Mouse (Mus musculus) limb, embryonic 12.5 days (tissue): ENCODE data around the gene Vwa1. TPM values are rescaled to one million over a fixed set of nuclear protein-coding genes. Genes with fewer than 3 reads are reported as not detected.
A peak's percentile ranks its signal among the peaks of the same experiment; 100 is the strongest.

Source experiments
- ATAC-seq: fragments of 200-750 bp; cut with Nextera tagmentation; 2 replicates; pipeline ENCODE4 v1.8.0; 2017; ENCODE audit warnings: low read depth, moderate TSS enrichment; ENCODE audit not compliant: insufficient number of reproducible peaks, insufficient read depth, low FRiP score, low TSS enrichment
- H3K27ac ChIP-seq: fragments of 300-500 bp; sonication (generic); 2 replicates; pipeline ENCODE4 v1.5.1; 2016; ENCODE audit warnings: mild to moderate bottlenecking, moderate library complexity
- H3K27me3 ChIP-seq: fragments of 300-500 bp; sonication (generic); 2 replicates; pipeline ENCODE4 v1.6.1; 2016; ENCODE audit warnings: mild to moderate bottlenecking, moderate library complexity
- H3K36me3 ChIP-seq: fragments of 300-500 bp; sonication (generic); 2 replicates; pipeline ENCODE4 v1.6.1; 2016; ENCODE audit warnings: mild to moderate bottlenecking, moderate library complexity
- H3K4me1 ChIP-seq: fragments of 300-500 bp; sonication (generic); replicated peaks from 2 replicates; pipeline ENCODE4 v1.6.1; 2016
- H3K4me2 ChIP-seq: fragments of 300-500 bp; sonication (generic); 2 replicates; pipeline ENCODE4 v1.6.1; 2016; ENCODE audit warnings: mild to moderate bottlenecking, moderate library complexity
- H3K4me3 ChIP-seq: fragments of 300-500 bp; sonication (generic); replicated peaks from 2 replicates; pipeline ENCODE4 v1.5.1; 2016; ENCODE audit warnings: mild to moderate bottlenecking
- H3K9ac ChIP-seq: fragments of 300-500 bp; sonication (generic); replicated peaks from 2 replicates; pipeline ENCODE4 v1.6.1; 2016; ENCODE audit warnings: mild to moderate bottlenecking, moderate library complexity
- H3K9me3 ChIP-seq: fragments of 300-500 bp; sonication (generic); 2 replicates; pipeline ENCODE4 v1.6.1; 2016; ENCODE audit warnings: mild to moderate bottlenecking, moderate library complexity
- WGBS: fragments of 180-500 bp; shearing (Covaris S2); methylation state at CpG from one replicate; pipeline ENCODE4 v1.1.7; 2016; 5-methylcytosine and 5-hydroxymethylcytosine counted together
- polyA plus RNA-seq: library from polyadenylated mRNA; unstranded; fragments of >200 nt; fragmentation: Nextera tagmentation; extraction: Ambion mirVana; gene quantifications from 2 replicates; pipeline ENCODE4 v1.2.1, GENCODE M21; 2016

The Vwa1 gene
- polyA plus RNA-seq: 8.3 and 8.8 TPM in 2 replicates

GRCm38 (mm10) chr4:155774280-155774754 lies at the start of gene Vwa1:
TSS of gene Vwa1 (minus strand) at chr4:155774698.
- peak within 1 kb of the TSS; percentile 52 for H3K9ac ChIP-seq

GRCm38 (mm10) chr4:155823443-155823842 lies 48.9 kb upstream of the Vwa1 start:
- Histone ChIP-seq H3K27me3 (no peaks in the 10 kb centered on the region), H3K9ac (no peak overlapping the region), H3K4me2 (no peak overlapping the region), H3K4me1 (no peaks in the 10 kb centered on the region), H3K9me3 (no peaks in the 10 kb centered on the region), H3K27ac (no peak overlapping the region), H3K4me3 (no peak overlapping the region), H3K36me3 (peaks cover 95% of the 10 kb centered on the region)
- WGBS: 96% methylated on average over 16 of the region's 16 CpGs
- 0 out of 2 replicates have a peak, but pooled peaks have one; percentile 56 for ATAC-seq

More at GRCm38 (mm10) chr4:155774280-155774754, at the start of gene Vwa1:
- no peaks in the 10 kb centered on the region for H3K9me3 ChIP-seq
- ATAC-seq: peak; percentile 80
- peak within 1 kb of the TSS; percentile 44 for H3K4me3 ChIP-seq
- H3K27ac ChIP-seq: no peak within 1 kb of the TSS
- peak within 1 kb of the TSS; percentile 82 for H3K4me2 ChIP-seq
- no peaks in the 10 kb centered on the region for H3K36me3 ChIP-seq
- 2% methylated on average over 35 of the region's 35 CpGs for WGBS
- peaks cover 40% of the 10 kb centered on the region for H3K27me3 ChIP-seq
- peaks cover 29% of the 10 kb centered on the region for H3K4me1 ChIP-seq

GRCm38 (mm10) chr4:155821025-155821424 lies 46.5 kb upstream of the Vwa1 start:
- no peak for ATAC-seq
- Histone ChIP-seq H3K4me3 (no peak overlapping the region), H3K27me3 (no peaks in the 10 kb centered on the region), H3K4me2 (no peak overlapping the region), H3K9ac (no peak overlapping the region), H3K27ac (no peak overlapping the region), H3K4me1 (no peaks in the 10 kb centered on the region), H3K36me3 (peaks cover 96% of the 10 kb centered on the region), H3K9me3 (no peaks in the 10 kb centered on the region)
- WGBS: 83% methylated on average over 7 of the region's 7 CpGs

- 85% methylated on average over 4 of the region's 4 CpGs for WGBS
- peaks cover 16% of the 10 kb centered on the region for H3K4me1 ChIP-seq
- H3K27me3 ChIP-seq: no peaks in the 10 kb centered on the region
- peaks cover 88% of the 10 kb centered on the region for H3K36me3 ChIP-seq
- ATAC-seq: no peak
- no peak overlapping the region for H3K4me3 ChIP-seq
- no peak overlapping the region for H3K27ac ChIP-seq
- H3K9ac ChIP-seq: no peak overlapping the region
- H3K4me2 ChIP-seq: no peak overlapping the region
- H3K9me3 ChIP-seq: no peaks in the 10 kb centered on the region
These were observed 43.0 kb upstream of the Vwa1 start for GRCm38 (mm10) chr4:155817533-155817932.

GRCm38 (mm10) chr4:155812665-155813181 lies 38.2 kb upstream of the Vwa1 start:
- H3K4me2 ChIP-seq: peak overlapping the region; percentile 82
- H3K4me1 ChIP-seq: peaks cover 22% of the 10 kb centered on the region
- H3K9me3 ChIP-seq: no peaks in the 10 kb centered on the region
- H3K9ac ChIP-seq: peak overlapping the region; percentile 99
- under 1% methylated on average over 49 of the region's 49 CpGs for WGBS
- H3K27me3 ChIP-seq: no peaks in the 10 kb centered on the region
- ATAC-seq: peak; percentile 43; the same call in 1 of the 2 replicates
- H3K36me3 ChIP-seq: peaks cover 76% of the 10 kb centered on the region
- H3K27ac ChIP-seq: peak overlapping the region; percentile 94
- peak overlapping the region; percentile 99 for H3K4me3 ChIP-seq

GRCm38 (mm10) chr4:155811929-155812664 lies 37.6 kb upstream of the Vwa1 start, which contains the start of gene Ccnl2:
TSS of gene Ccnl2 (plus strand) at chr4:155812489.
- WGBS: 1% methylated on average over 60 of the region's 60 CpGs
- Histone ChIP-seq H3K4me3 (peak within 1 kb of the TSS; percentile 99), H3K36me3 (peaks cover 76% of the 10 kb centered on the region), H3K4me2 (peak within 1 kb of the TSS; percentile 82), H3K27me3 (no peaks in the 10 kb centered on the region), H3K9me3 (no peaks in the 10 kb centered on the region), H3K4me1 (peaks cover 22% of the 10 kb centered on the region), H3K27ac (peak within 1 kb of the TSS; percentile 94), H3K9ac (peak within 1 kb of the TSS; percentile 99)
- peak; percentile 98 for ATAC-seq

GRCm38 (mm10) chr4:155807841-155808240 lies 33.3 kb upstream of the Vwa1 start:
- H3K4me2 ChIP-seq: no peak overlapping the region
- H3K27ac ChIP-seq: no peak overlapping the region
- no peak overlapping the region for H3K4me3 ChIP-seq
- ATAC-seq: no peak
- peaks cover 65% of the 10 kb centered on the region for H3K36me3 ChIP-seq
- no peaks in the 10 kb centered on the region for H3K9me3 ChIP-seq
- peaks cover 20% of the 10 kb centered on the region for H3K4me1 ChIP-seq
- WGBS: 87% methylated on average over 3 of the region's 3 CpGs
- H3K9ac ChIP-seq: no peak overlapping the region
- H3K27me3 ChIP-seq: no peaks in the 10 kb centered on the region

- WGBS: under 1% methylated on average over 57 of the region's 58 CpGs
- peak overlapping the region; percentile 95 for H3K4me3 ChIP-seq
- peak; percentile 91 for ATAC-seq
- H3K4me1 ChIP-seq: peaks cover 14% of the 10 kb centered on the region
- H3K27ac ChIP-seq: peak overlapping the region; percentile 75; the same call in 1 of the 2 replicates
- no peaks in the 10 kb centered on the region for H3K9me3 ChIP-seq
- H3K36me3 ChIP-seq: peaks cover 37% of the 10 kb centered on the region
- H3K9ac ChIP-seq: peak overlapping the region; percentile 84
- H3K4me2 ChIP-seq: peak overlapping the region; percentile 77
- H3K27me3 ChIP-seq: no peaks in the 10 kb centered on the region
These were observed 29.0 kb upstream of the Vwa1 start for GRCm38 (mm10) chr4:155803340-155804041.

- peaks cover 31% of the 10 kb centered on the region for H3K36me3 ChIP-seq
- peak; percentile 63; the same call in 1 of the 2 replicates for ATAC-seq
- H3K27me3 ChIP-seq: no peaks in the 10 kb centered on the region
- peaks cover 14% of the 10 kb centered on the region for H3K4me1 ChIP-seq
- peak within 1 kb of the TSS; percentile 77 for H3K4me2 ChIP-seq
- H3K9ac ChIP-seq: peak within 1 kb of the TSS; percentile 84
- peak within 1 kb of the TSS; percentile 75; the same call in 1 of the 2 replicates for H3K27ac ChIP-seq
- H3K9me3 ChIP-seq: no peaks in the 10 kb centered on the region
- peak within 1 kb of the TSS; percentile 95 for H3K4me3 ChIP-seq
- WGBS: 13% methylated on average over 12 of the region's 12 CpGs
These were observed 28.3 kb upstream of the Vwa1 start, which contains the start of gene Mrpl20 for GRCm38 (mm10) chr4:155802741-155803339. TSS of gene Mrpl20 (plus strand) at chr4:155802878.

- ATAC-seq: no peak
- Histone ChIP-seq H3K9ac (no peak overlapping the region), H3K36me3 (peaks cover 23% of the 10 kb centered on the region), H3K4me1 (peaks cover 14% of the 10 kb centered on the region), H3K9me3 (no peaks in the 10 kb centered on the region), H3K4me2 (no peak overlapping the region), H3K27me3 (no peaks in the 10 kb centered on the region), H3K4me3 (no peak overlapping the region), H3K27ac (no peak overlapping the region)
- WGBS: 100% methylated on average over 1 of the region's 1 CpGs
These were observed 27.6 kb upstream of the Vwa1 start for GRCm38 (mm10) chr4:155802075-155802474.
